Mouse (Mus musculus) forebrain, embryonic 11.5 days (tissue): Measurements from ENCODE around the gene 4932411N23Rik. TPM values are rescaled to one million over a fixed set of nuclear protein-coding genes. Genes with fewer than 3 reads are reported as not detected.
"Not testable (repeated sequence)": the region's sequence is repeated elsewhere in the genome, so short reads cannot be mapped to it uniquely, and the experiment has no call there.

Experiments
- ATAC-seq: fragments of 200-750 bp; cut with Nextera tagmentation; replicated peaks from 2 replicates; pipeline ENCODE4 v1.8.0; 2017; ENCODE audit warnings: moderate TSS enrichment; ENCODE audit not compliant: low FRiP score
- DNase-seq: peaks from one replicate; pipeline ENCODE4 v3.0.0-alpha.2; 2017; ENCODE audit warnings: low spot score
- H3K27ac ChIP-seq: fragments of 300-500 bp; sonication (generic); 2 replicates; pipeline ENCODE4 v1.5.1; 2014; ENCODE audit warnings: low read depth, low read length
- H3K27me3 ChIP-seq: fragments of 300-500 bp; sonication (generic); 2 replicates; pipeline ENCODE4 v1.6.1; 2014; ENCODE audit warnings: mild to moderate bottlenecking, low read length, mixed read lengths; ENCODE audit not compliant: control insufficient read depth, insufficient read depth
- H3K36me3 ChIP-seq: fragments of 300-500 bp; sonication (generic); 2 replicates; pipeline ENCODE4 v1.6.1; 2014; ENCODE audit warnings: mild to moderate bottlenecking, low read length, moderate library complexity, mixed read lengths; ENCODE audit not compliant: control insufficient read depth, insufficient read depth
- H3K4me1 ChIP-seq: fragments of 300-500 bp; sonication (generic); replicated peaks from 2 replicates; pipeline ENCODE4 v1.6.1; 2014; ENCODE audit warnings: low read length, mixed read lengths; ENCODE audit not compliant: control insufficient read depth, insufficient read depth
- H3K4me2 ChIP-seq: fragments of 300-500 bp; sonication (generic); 2 replicates; pipeline ENCODE4 v1.6.1; 2014; ENCODE audit warnings: low read depth, mild to moderate bottlenecking, low read length, moderate library complexity, mixed read lengths; ENCODE audit not compliant: severe bottlenecking
- H3K4me3 ChIP-seq: fragments of 300-500 bp; sonication (generic); 2 replicates; pipeline ENCODE4 v1.5.1; 2014; ENCODE audit warnings: low read depth, low read length
- H3K9ac ChIP-seq: fragments of 300-500 bp; sonication (generic); 2 replicates; pipeline ENCODE4 v1.6.1; 2014; ENCODE audit warnings: low read length
- H3K9me3 ChIP-seq: fragments of 300-500 bp; sonication (generic); 2 replicates; pipeline ENCODE4 v1.6.1; 2016; ENCODE audit warnings: low read length, mixed read lengths; ENCODE audit not compliant: control insufficient read depth
- WGBS: fragments of 180-500 bp; shearing (Covaris S2); extraction: QIAGEN DNeasy Blood & Tissue Kit; methylation state at CpG from one replicate; pipeline ENCODE4 v1.1.7; 2014; 5-methylcytosine and 5-hydroxymethylcytosine counted together
- polyA plus RNA-seq: library from polyadenylated mRNA; unstranded; fragments of >200 nt; fragmentation: Nextera tagmentation; extraction: Ambion mirVana; gene quantifications from 2 replicates; pipeline ENCODE4 v1.2.1, GENCODE M21; 2014

Gene 4932411N23Rik
- not detected in 2 replicates for polyA plus RNA-seq

GRCm38 (mm10) chrX:126815768-126816167, at the start of gene 4932411N23Rik:
4932411N23Rik (minus strand) TSS chrX:126815868.
- Histone ChIP-seq H3K9ac (no peak within 1 kb of the TSS), H3K4me2 (no peak within 1 kb of the TSS), H3K4me1 (no peaks in the 10 kb centered on the region), H3K9me3 (no peaks in the 10 kb centered on the region), H3K27me3 (no peaks in the 10 kb centered on the region), H3K36me3 (no peaks in the 10 kb centered on the region), H3K4me3 (no peak within 1 kb of the TSS), H3K27ac (no peak within 1 kb of the TSS)
- ATAC-seq (no peak), DNase-seq (no peak)

GRCm38 (mm10) chrX:126779895-126780294, 35.8 kb downstream of the 4932411N23Rik start:
- DNase-seq (no peak), ATAC-seq (no peak)
- Histone ChIP-seq H3K27me3 (no peaks in the 10 kb centered on the region), H3K4me2 (no peak overlapping the region), H3K27ac (no peak overlapping the region), H3K9me3 (no peaks in the 10 kb centered on the region), H3K36me3 (no peaks in the 10 kb centered on the region), H3K4me3 (no peak overlapping the region), H3K4me1 (no peaks in the 10 kb centered on the region), H3K9ac (no peak overlapping the region)
- WGBS, result 84% methylated on average over 5 of the region's 5 CpGs

GRCm38 (mm10) chrX:126777643-126778042, 38.0 kb downstream of the 4932411N23Rik start:
- not testable (repeated sequence) for H3K27ac ChIP-seq, DNase-seq, H3K4me3 ChIP-seq, ATAC-seq, H3K4me2 ChIP-seq, H3K27me3 ChIP-seq, H3K9ac ChIP-seq, H3K4me1 ChIP-seq, H3K36me3 ChIP-seq, H3K9me3 ChIP-seq
- 83% methylated on average over 5 of the region's 6 CpGs for WGBS

- H3K4me1 ChIP-seq, H3K36me3 ChIP-seq, H3K27ac ChIP-seq, H3K27me3 ChIP-seq, DNase-seq, H3K9ac ChIP-seq, H3K4me2 ChIP-seq, H3K4me3 ChIP-seq, ATAC-seq, H3K9me3 ChIP-seq: not testable (repeated sequence)
- 85% methylated on average over 5 of the region's 5 CpGs for WGBS
Observed at GRCm38 (mm10) chrX:126774846-126775245, 40.8 kb downstream of the 4932411N23Rik start.

GRCm38 (mm10) chrX:126773511-126773910, 42.2 kb downstream of the 4932411N23Rik start:
- not testable (repeated sequence) for H3K4me3 ChIP-seq, H3K27me3 ChIP-seq, H3K4me1 ChIP-seq, H3K4me2 ChIP-seq, DNase-seq, ATAC-seq, H3K9me3 ChIP-seq, H3K9ac ChIP-seq, H3K36me3 ChIP-seq, H3K27ac ChIP-seq
- 80% methylated on average over 4 of the region's 6 CpGs for WGBS

Other genes starting within 250 kb of the 4932411N23Rik start
- gene Gm382, start 224.1 kb upstream of the 4932411N23Rik start, polyA plus RNA-seq, result not detected in 2 replicates